Mouse (Mus musculus) kidney, postnatal 36 days (tissue): ENCODE measurements around the gene Pabpn1l.
"Not testable (repeated sequence)": the region's sequence is repeated elsewhere in the genome, so short reads cannot be mapped to it uniquely, and the experiment has no call there.

Experiments used
- DNase-seq, 2 experiments: peaks; one replicate each; pipeline ENCODE4 v3.0.0; 2021 to 2022; ENCODE audit warnings: mixed read lengths in 2 of 2

The Pabpn1l gene

DNA sequence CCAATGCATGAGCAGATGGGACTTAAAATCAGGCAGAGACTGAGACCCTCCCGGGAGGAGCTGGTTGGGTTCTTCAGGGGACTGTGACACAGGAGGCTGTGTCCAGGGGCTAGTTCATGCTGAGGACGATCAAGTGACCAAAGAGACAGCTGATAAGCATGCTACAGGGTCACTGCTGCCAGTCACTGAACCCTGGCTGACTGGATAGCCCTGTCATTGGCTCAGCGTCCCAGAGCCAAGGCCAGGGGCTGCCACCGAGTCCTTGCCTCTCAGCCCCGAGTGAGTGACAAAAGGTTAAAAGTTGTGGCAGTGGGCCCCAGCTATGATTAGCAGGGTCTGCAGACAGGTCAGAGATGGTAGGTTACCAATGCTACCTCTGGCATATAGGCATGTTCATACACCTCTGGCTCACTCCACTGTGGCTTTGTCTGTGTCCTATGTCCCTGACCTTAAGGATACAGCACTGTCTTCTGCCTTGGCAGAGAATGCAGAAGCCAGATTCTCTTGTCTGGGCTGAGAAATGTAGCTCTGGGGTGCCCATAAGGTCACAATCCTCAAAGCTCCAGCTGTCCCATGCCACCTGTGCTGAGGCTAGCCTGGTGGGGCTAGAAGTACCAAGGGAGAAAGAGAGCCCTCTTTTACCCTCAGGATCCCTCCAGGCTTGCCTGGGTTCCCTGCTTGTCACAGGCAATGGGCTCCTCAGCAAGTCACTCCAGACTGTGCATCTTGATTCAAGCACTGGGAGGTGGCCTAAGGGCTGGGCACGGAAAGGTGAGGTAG is 21.8 kb upstream of the Pabpn1l start:
- DNase-seq = no peak

- peak in 1 of 2 experiments; percentile 45 for DNase-seq
Measured at GRCm38 (mm10) chr8:122642071-122642470, 19.5 kb upstream of the Pabpn1l start.

GRCm38 (mm10) chr8:122641406-122641805 is 18.9 kb upstream of the Pabpn1l start:
- DNase-seq = no peak

GRCm38 (mm10) chr8:122640825-122641224 is 18.3 kb upstream of the Pabpn1l start:
- DNase-seq = no peak

GRCm38 (mm10) chr8:122639521-122640248 is 17.1 kb upstream of the Pabpn1l start:
- DNase-seq = peak; percentile 62 to 78

DNA sequence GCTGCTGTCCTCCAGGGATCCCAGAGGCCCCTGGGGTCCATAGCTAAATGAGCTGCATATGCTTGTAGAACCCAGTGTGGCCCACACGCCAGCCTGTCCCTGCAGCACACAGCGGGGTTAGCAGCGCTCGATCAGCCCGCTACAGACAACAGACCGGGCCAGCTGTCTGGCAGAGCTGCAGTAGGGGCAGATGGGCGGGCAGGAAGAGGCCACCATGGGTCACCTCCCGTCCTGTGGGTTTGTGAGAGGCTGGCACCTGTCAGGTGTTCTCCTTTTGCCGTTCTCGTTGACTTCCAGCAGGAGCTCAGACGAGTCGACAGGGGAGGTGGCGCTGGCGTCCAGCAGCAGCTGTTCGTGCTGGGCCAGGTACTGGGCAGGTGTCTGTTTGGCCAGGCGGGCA is 16.1 kb upstream of the Pabpn1l start:
- peak; percentile 19 to 27 for DNase-seq

GRCm38 (mm10) chr8:122637230-122637629 is 14.7 kb upstream of the Pabpn1l start:
- no peak for DNase-seq

GRCm38 (mm10) chr8:122636803-122637175 is 14.2 kb upstream of the Pabpn1l start:
- DNase-seq = no peak

GRCm38 (mm10) chr8:122635878-122636802 is 13.6 kb upstream of the Pabpn1l start:
- no peak for DNase-seq

DNA sequence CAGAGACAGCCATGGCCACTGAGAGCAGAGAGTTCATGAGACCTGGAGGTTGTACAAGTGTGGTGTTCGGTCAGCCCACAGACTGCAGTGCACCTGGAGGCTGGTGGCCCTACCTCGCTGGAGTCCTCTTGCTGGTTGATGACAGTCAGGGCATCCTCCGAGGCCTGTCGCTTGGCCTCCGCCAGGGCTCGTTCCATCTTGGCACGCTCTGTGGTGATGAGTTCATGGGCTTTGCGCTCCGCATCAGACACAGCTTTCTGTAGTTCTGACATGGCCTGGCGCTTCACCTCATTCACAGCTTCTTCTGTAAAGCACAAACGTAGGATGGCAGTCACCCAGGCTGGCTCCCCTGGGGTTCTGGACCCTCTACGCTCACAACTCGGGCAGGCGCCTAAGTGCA is 10.7 kb upstream of the Pabpn1l start:
- no peak for DNase-seq

DNA sequence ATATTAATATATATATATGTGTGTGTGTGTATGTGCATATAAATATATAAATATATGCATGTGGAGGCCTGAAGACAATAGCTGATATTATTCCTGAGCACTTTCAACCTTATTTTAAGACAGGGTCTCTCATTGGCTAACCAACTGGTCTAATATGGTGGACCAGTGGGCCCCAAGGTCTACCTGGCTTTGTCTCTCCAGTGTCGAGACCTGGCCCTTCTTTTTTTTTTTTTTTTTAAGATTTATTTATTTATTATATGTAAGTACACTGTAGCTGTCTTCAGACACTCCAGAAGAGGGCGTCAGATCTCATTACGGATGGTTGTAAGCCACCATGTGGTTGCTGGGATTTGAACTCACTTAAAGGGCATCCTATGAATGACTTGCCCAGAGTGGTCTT is 9.6 kb upstream of the Pabpn1l start:
- DNase-seq = not testable (repeated sequence)

DNA sequence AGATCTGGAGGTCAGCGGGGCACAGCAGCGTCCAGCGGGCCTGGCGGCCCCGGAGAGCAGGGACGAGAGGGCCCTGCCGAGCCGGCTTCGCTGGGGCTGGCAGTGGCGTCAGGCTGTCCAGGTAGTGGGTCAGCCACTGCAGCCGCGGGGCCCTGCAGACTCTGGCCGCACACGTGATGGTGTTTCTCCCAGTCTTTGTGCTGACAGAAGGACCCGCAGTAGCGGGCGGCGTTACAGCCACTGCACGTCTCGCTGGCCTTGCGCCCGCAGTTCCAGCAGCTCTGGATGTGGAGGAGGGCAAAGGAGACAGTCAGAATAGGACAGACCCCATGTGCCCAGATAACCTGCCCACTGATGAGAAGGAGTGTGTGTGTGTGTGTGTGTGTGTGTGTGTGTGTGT is 8.2 kb upstream of the Pabpn1l start:
- DNase-seq = peak; percentile 62 to 66

GRCm38 (mm10) chr8:122629388-122629787 is 6.8 kb upstream of the Pabpn1l start:
- no peak for DNase-seq

- no peak for DNase-seq
Measured at GRCm38 (mm10) chr8:122626896-122627295, 4.4 kb upstream of the Pabpn1l start.

DNA sequence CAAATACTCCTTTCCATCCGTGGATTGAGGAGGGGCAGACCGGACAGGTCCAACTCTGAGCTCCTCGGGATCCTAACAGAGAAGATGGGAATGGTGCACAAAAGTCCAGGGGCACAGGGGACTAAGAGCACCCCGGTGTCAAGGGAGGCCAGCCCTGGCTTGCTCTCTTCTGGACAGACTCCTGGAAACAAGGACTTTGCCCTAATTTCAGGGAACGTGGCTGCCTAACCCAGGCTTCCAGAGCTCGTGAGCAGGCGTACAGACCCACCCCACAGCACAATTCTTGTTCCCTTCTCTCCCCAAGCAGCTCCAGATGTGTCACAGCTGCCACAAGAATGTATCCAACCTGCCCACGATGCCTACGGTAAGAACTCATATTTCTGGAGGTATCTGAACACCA is 3.3 kb upstream of the Pabpn1l start:
- peak; percentile 39 to 46 for DNase-seq

DNA sequence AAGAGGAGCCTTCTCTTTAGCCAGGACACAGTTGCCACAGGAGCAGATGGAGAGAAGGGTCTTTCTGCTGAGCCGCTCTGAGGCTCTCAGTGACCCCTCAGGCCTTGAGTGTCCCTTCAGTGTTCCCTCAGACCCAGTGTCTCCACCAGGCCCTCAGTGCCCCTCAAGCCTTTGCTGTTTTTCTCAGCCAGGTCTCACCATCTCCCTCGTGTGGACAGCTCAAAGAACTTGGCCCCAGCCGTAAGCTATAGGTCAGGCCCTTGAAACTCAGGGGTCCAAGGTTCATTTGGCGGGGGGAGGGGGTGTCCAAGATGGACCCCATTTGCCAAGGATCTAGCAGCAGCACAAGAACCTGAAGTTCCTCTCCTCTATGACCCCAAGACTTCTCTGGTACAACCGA is 2.1 kb upstream of the Pabpn1l start:
- DNase-seq = no peak

DNA sequence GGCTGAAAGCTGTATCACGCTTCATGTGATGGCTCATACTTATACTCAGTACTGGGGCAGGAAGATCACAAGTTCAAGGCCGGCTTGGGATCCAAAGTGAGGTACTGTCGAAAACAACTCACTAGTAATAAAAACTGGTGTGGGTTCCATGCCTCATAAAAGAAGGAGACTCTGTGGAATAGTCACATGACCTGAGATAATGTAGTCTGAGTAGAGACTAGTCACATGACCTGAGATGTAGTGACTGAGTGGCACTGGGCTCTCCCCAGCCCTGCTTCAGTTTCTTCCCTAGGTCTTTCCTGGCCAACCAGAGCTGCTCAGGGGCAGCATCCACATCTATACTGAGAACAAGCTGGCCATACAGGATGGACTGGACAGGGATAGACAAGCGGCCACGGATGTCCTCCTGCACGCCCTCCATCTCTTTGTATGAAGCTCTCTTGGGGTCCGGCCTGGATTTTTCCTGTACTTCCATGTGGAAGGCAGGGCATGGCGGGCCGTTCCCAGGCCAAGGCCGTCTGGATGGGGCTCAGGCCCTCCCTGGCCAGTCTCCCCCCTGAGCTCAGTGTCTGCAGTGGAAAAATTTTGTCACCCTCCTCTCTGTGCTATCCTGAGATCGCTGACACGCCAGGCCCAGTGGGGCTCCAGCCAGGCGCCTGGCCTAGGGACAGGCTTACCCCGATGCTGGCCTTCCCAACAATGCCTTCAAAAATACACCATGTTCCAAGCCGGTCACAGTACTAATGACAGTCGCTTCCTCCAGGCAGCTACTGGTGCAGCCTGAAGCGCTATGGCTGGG is 1.5 kb upstream of the Pabpn1l start:
- DNase-seq = no peak

DNA sequence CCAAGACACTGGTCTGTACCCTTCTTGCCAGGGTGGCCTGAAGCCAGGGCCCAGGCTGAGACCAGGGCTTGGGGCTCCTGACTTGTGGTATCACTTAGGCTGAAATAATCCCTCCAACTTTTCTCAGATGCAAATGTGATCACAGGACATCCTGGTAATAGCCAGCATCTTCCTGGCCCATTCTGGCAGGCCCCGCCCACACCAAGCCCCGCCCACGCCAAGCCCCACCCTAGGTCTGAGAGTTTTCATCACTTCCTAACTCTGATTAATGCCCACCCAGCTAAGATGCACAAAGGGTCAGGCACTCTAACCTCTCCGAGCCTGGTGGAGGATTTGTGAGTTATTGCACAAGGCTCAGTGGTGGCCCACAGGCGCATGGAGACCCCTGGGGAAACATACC is 2.1 kb downstream of the Pabpn1l start:
- DNase-seq = peak in 1 of 2 experiments; percentile 19

- DNase-seq = no peak
Measured at GRCm38 (mm10) chr8:122618660-122619378, 3.7 kb downstream of the Pabpn1l start.

- peak; percentile 82 to 93 for DNase-seq
Measured at GRCm38 (mm10) chr8:122617947-122618546, 4.5 kb downstream of the Pabpn1l start.
